Mouse (Mus musculus): ENCODE results near the gene Arih2. TPM values are rescaled to one million over a fixed set of nuclear protein-coding genes. Genes with fewer than 3 reads are reported as not detected.
"Not testable (repeated sequence)": the region's sequence is repeated elsewhere in the genome, so short reads cannot be mapped to it uniquely, and the experiment has no call there.

Arih2 gene
- polyA plus RNA-seq, 1 experiment from 2014 or later = 42.0 TPM

DNA sequence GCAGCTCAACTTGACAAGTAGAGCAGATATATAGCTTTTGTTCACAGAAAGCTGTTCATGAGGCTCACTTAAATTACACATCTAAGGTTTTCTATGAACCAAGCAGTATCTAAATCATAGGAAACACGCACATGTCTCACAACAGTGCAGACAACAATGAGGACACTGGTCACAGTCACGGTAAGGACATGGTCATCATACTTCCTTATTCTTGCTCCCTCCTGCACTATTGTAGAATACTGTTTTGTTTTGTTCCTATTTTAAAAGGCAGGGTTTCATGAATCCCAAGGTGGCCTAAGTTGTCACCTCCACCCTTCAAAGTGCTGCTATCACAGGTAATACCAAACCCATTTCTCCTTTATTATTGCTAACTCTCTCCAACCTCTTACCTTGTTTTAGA lies 9.4 kb downstream of the Arih2 start:
- Histone ChIP-seq H3K36me3 (no peaks in the 10 kb centered on the region), H3K27me3 (replicated peaks) (no peaks in the 10 kb centered on the region), H3K4me1 (no peaks in the 10 kb centered on the region), H3K9ac (no peak overlapping the region), H3K4me3 (replicated peaks) (no peak overlapping the region), H3K9me3 (no peaks in the 10 kb centered on the region), H3K4me2 (no peak overlapping the region), H3K27ac (no peak overlapping the region)
- 92% methylated on average over 2 of the region's 2 CpGs for WGBS
- no peak for ATAC-seq (ENCODE audit: insufficient read depth, low FRiP score, low read depth)

DNA sequence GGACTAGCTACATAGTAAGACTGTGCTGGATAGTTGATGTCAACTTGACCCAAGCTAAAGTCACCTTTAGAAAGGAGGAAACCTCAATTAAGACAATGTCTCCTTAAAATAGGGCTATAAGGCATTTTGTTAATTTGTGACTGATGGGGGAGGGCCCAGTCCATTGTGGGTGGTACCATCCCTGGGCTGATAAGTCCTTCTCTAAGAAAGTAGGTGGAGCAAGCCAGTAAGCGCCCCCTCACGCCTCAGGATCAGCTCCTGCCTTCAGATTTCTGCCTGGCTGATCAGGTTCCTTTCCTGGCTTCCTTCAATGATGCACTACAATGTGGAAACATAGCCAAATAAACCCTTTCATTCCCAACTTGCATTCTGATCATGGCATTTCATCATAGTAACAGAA lies 13.8 kb downstream of the Arih2 start:
- WGBS = 71% methylated on average over 2 of the region's 2 CpGs

GRCm38 (mm10) chr9:108633846-108634245 lies 15.3 kb downstream of the Arih2 start:
- Histone ChIP-seq H3K4me2 (no peak overlapping the region), H3K27ac (no peak overlapping the region), H3K4me3 (replicated peaks) (no peak overlapping the region), H3K9me3 (no peaks in the 10 kb centered on the region), H3K9ac (no peak overlapping the region), H3K27me3 (replicated peaks) (no peaks in the 10 kb centered on the region), H3K36me3 (no peaks in the 10 kb centered on the region), H3K4me1 (no peaks in the 10 kb centered on the region)
- WGBS = 83% methylated on average over 2 of the region's 2 CpGs
- no peak for ATAC-seq (ENCODE audit: insufficient read depth, low FRiP score, low read depth)

More for the DNA sequence above, 13.8 kb downstream of the Arih2 start:
- Histone ChIP-seq H3K9me3 (no peaks in the 10 kb centered on the region), H3K27ac (no peak overlapping the region), H3K4me3 (replicated peaks) (no peak overlapping the region), H3K9ac (no peak overlapping the region), H3K4me2 (no peak overlapping the region), H3K27me3 (replicated peaks) (no peaks in the 10 kb centered on the region), H3K4me1 (no peaks in the 10 kb centered on the region), H3K36me3 (no peaks in the 10 kb centered on the region)
- no peak for ATAC-seq (ENCODE audit: insufficient read depth, low FRiP score, low read depth)

- H3K36me3 ChIP-seq = no peaks in the 10 kb centered on the region
- H3K4me3 ChIP-seq (replicated peaks) = no peak overlapping the region
- ATAC-seq (ENCODE audit: insufficient read depth, low FRiP score, low read depth) = no peak
- no peak overlapping the region for H3K9ac ChIP-seq
- no peaks in the 10 kb centered on the region for H3K4me1 ChIP-seq
- no peaks in the 10 kb centered on the region for H3K9me3 ChIP-seq
- no peak overlapping the region for H3K4me2 ChIP-seq
- H3K27me3 ChIP-seq (replicated peaks) = no peaks in the 10 kb centered on the region
- no peak overlapping the region for H3K27ac ChIP-seq
- WGBS = 80% methylated on average over 5 of the region's 5 CpGs
These were observed 16.8 kb downstream of the Arih2 start for GRCm38 (mm10) chr9:108632375-108632774.

- no peak overlapping the region for H3K9ac ChIP-seq
- H3K4me1 ChIP-seq = no peaks in the 10 kb centered on the region
- H3K4me3 ChIP-seq (replicated peaks) = no peak overlapping the region
- no peaks in the 10 kb centered on the region for H3K27me3 ChIP-seq (replicated peaks)
- no peaks in the 10 kb centered on the region for H3K9me3 ChIP-seq
- WGBS = 73% methylated on average over 5 of the region's 5 CpGs
- ATAC-seq (ENCODE audit: insufficient read depth, low FRiP score, low read depth) = no peak
- H3K27ac ChIP-seq = no peak overlapping the region
- no peak overlapping the region for H3K4me2 ChIP-seq
- no peaks in the 10 kb centered on the region for H3K36me3 ChIP-seq
These were observed 17.4 kb downstream of the Arih2 start for GRCm38 (mm10) chr9:108631631-108632256.

GRCm38 (mm10) chr9:108630683-108631082 lies 18.5 kb downstream of the Arih2 start:
- WGBS = 71% methylated on average over 1 of the region's 1 CpGs
- H3K4me2 ChIP-seq = no peak overlapping the region
- H3K27ac ChIP-seq = no peak overlapping the region
- H3K27me3 ChIP-seq (replicated peaks) = no peaks in the 10 kb centered on the region
- H3K4me3 ChIP-seq (replicated peaks) = no peak overlapping the region
- H3K9me3 ChIP-seq = no peaks in the 10 kb centered on the region
- no peak overlapping the region for H3K9ac ChIP-seq
- no peaks in the 10 kb centered on the region for H3K4me1 ChIP-seq
- H3K36me3 ChIP-seq = no peaks in the 10 kb centered on the region
- ATAC-seq (ENCODE audit: insufficient read depth, low FRiP score, low read depth) = no peak

DNA sequence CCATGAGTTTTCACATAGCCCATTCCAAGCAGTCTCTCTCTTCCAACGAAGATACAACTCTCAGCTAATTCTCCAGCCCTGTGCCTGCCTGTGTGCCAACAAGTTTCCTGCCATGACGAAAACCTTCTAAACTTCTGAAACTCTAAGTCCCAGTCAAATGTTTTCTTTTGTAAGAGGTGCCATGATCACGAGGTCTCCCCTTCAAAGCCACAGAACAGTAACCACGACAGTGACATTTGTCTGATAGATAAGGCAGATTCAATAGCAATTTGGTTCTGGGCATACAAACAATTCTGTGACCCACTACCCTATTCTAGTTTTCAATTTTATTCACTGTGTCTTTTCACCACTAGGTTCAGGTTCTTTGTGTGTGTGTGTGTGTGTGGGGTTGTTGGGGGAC lies 21.0 kb downstream of the Arih2 start:
- H3K4me3 ChIP-seq (replicated peaks) = no peak overlapping the region
- 74% methylated on average over 4 of the region's 4 CpGs for WGBS
- no peaks in the 10 kb centered on the region for H3K4me1 ChIP-seq
- ATAC-seq (ENCODE audit: insufficient read depth, low FRiP score, low read depth) = no peak
- no peaks in the 10 kb centered on the region for H3K27me3 ChIP-seq (replicated peaks)
- H3K36me3 ChIP-seq = peaks cover 6% of the 10 kb centered on the region; the same call in 1 of the 2 replicates
- H3K9ac ChIP-seq = no peak overlapping the region
- no peak overlapping the region for H3K27ac ChIP-seq
- H3K9me3 ChIP-seq = no peaks in the 10 kb centered on the region
- H3K4me2 ChIP-seq = no peak overlapping the region

DNA sequence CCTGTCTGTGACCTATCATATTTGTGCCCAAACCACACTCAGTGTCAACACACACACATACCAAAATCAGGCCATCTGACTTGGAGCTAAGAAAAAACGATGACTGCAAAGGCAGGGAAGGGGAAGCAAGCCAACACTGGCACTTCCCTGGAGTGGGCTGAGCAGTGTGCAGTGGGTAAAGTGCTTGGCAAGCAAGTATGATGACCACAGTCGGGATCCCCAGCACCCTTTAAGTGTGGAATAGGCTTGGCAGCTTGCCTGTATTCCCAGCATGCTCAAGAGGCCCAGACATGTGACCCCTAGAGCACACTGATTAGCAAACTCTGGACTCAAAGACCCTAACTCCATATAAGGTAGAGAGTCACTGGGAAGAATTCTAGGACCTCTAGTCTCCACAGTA lies 22.7 kb downstream of the Arih2 start:
- Histone ChIP-seq H3K27me3 (replicated peaks) (no peaks in the 10 kb centered on the region), H3K36me3 (peaks cover 6% of the 10 kb centered on the region; the same call in 1 of the 2 replicates), H3K4me1 (no peaks in the 10 kb centered on the region), H3K4me3 (replicated peaks) (no peak overlapping the region), H3K9ac (no peak overlapping the region), H3K9me3 (no peaks in the 10 kb centered on the region), H3K27ac (no peak overlapping the region), H3K4me2 (no peak overlapping the region)
- WGBS = 50% methylated on average over 2 of the region's 2 CpGs
- no peak for ATAC-seq (ENCODE audit: insufficient read depth, low FRiP score, low read depth)

DNA sequence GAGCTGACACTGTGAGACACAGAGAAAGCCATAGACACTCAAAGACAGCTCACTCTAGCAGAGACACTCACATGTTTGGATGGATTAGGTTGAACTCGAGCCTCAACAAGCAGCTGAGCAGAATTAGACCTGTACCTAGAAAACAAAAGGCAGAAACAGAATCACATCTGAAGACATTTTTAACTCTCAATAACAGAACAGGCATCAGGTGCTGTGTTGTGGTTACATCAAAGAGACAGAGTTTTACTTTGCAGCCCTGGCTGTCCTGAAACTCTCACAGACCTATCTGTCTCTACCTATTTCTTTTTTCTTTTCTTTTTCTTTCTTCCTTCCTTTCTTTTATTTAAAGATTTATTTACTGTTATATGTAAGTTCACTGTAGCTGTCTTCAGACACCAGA lies 31.9 kb downstream of the Arih2 start:
- no peaks in the 10 kb centered on the region for H3K4me1 ChIP-seq
- no peak overlapping the region for H3K4me3 ChIP-seq (replicated peaks)
- ATAC-seq (ENCODE audit: insufficient read depth, low FRiP score, low read depth) = no peak
- H3K27me3 ChIP-seq (replicated peaks) = no peaks in the 10 kb centered on the region
- H3K4me2 ChIP-seq = no peak overlapping the region
- H3K36me3 ChIP-seq = peaks cover 44% of the 10 kb centered on the region
- WGBS = 94% methylated on average over 1 of the region's 1 CpGs
- no peaks in the 10 kb centered on the region for H3K9me3 ChIP-seq
- H3K27ac ChIP-seq = no peak overlapping the region
- H3K9ac ChIP-seq = no peak overlapping the region

DNA sequence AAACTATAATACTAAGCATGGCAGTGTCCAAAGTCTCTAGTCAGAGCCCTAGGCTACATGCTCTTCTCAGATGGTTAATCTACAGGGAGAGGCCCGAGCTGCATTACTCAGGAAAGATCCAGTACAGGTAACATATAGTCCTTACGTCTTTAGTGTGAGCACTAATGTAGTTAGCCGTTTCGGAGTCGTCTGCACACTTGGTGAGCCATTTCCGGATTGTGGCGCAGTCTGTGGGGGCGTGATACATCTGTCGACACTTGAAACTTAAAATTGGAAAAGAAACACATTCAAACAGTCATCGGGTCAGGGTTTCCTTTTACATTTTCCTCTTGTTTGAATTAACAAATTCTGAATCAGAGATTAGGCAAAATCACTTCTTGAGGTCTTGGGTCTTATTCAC lies 37.7 kb downstream of the Arih2 start:
- Histone ChIP-seq H3K27ac (no peak overlapping the region), H3K4me3 (replicated peaks) (no peak overlapping the region), H3K4me2 (no peak overlapping the region), H3K36me3 (peaks cover 67% of the 10 kb centered on the region), H3K9ac (no peak overlapping the region), H3K27me3 (replicated peaks) (no peaks in the 10 kb centered on the region), H3K9me3 (no peaks in the 10 kb centered on the region), H3K4me1 (no peaks in the 10 kb centered on the region)
- no peak for ATAC-seq (ENCODE audit: insufficient read depth, low FRiP score, low read depth)
- 92% methylated on average over 10 of the region's 10 CpGs for WGBS

GRCm38 (mm10) chr9:108608889-108609288 lies 40.3 kb downstream of the Arih2 start:
- peaks cover 72% of the 10 kb centered on the region for H3K36me3 ChIP-seq
- WGBS = 86% methylated on average over 4 of the region's 4 CpGs
- no peak overlapping the region for H3K4me3 ChIP-seq (replicated peaks)
- H3K4me2 ChIP-seq = no peak overlapping the region
- H3K9ac ChIP-seq = no peak overlapping the region
- no peak overlapping the region for H3K27ac ChIP-seq
- ATAC-seq (ENCODE audit: insufficient read depth, low FRiP score, low read depth) = no peak
- H3K4me1 ChIP-seq = no peaks in the 10 kb centered on the region
- H3K27me3 ChIP-seq (replicated peaks) = no peaks in the 10 kb centered on the region
- no peaks in the 10 kb centered on the region for H3K9me3 ChIP-seq

- H3K9ac ChIP-seq; H3K4me3 ChIP-seq (replicated peaks); H3K27ac ChIP-seq; H3K4me1 ChIP-seq; H3K4me2 ChIP-seq; ATAC-seq (ENCODE audit: insufficient read depth, low FRiP score, low read depth); H3K27me3 ChIP-seq (replicated peaks); H3K9me3 ChIP-seq: not testable (repeated sequence)
- 80% methylated on average over 5 of the region's 5 CpGs for WGBS
- peaks cover 72% of the 10 kb centered on the region for H3K36me3 ChIP-seq
These were observed 41.3 kb downstream of the Arih2 start for GRCm38 (mm10) chr9:108607929-108608328.

- H3K4me1 ChIP-seq = peaks cover 2% of the 10 kb centered on the region; the same call in 1 of the 2 replicates
- H3K9me3 ChIP-seq = no peaks in the 10 kb centered on the region
- no peak for ATAC-seq (ENCODE audit: insufficient read depth, low FRiP score, low read depth)
- peaks cover 27% of the 10 kb centered on the region for H3K36me3 ChIP-seq
- no peak overlapping the region for H3K4me3 ChIP-seq (replicated peaks)
- 69% methylated on average over 4 of the region's 4 CpGs for WGBS
- no peak overlapping the region for H3K9ac ChIP-seq
- H3K27me3 ChIP-seq (replicated peaks) = no peaks in the 10 kb centered on the region
- H3K27ac ChIP-seq = no peak overlapping the region
- H3K4me2 ChIP-seq = no peak overlapping the region
These were observed 47.2 kb downstream of the Arih2 start for GRCm38 (mm10) chr9:108601986-108602385.
